Mouse (Mus musculus) limb, embryonic 11.5 days (tissue): ENCODE measurements at regions not wholly inside any gene's neighbourhood (a gene's known extent, or its start where the extent isn't known, plus 50 kb on each side); places are given as distances from the start of the nearest gene placed in this dataset.

Source experiments
- ATAC-seq: fragments of 200-750 bp; cut with Nextera tagmentation; 2 replicates; pipeline ENCODE4 v1.8.0; 2017; ENCODE audit warnings: low read depth; ENCODE audit not compliant: insufficient number of reproducible peaks, low FRiP score, low TSS enrichment
- DNase-seq: peaks from one replicate; pipeline ENCODE4 v3.0.0-alpha.2; 2015; ENCODE audit warnings: low spot score
- H3K27ac ChIP-seq: fragments of 300-500 bp; sonication (generic); replicated peaks from 2 replicates; pipeline ENCODE4 v1.5.1; 2014; ENCODE audit warnings: low read depth, mild to moderate bottlenecking, low read length
- H3K27me3 ChIP-seq: fragments of 300-500 bp; sonication (generic); 2 replicates; pipeline ENCODE4 v1.6.1; 2014; ENCODE audit warnings: mild to moderate bottlenecking, low read length, mixed read lengths; ENCODE audit not compliant: control insufficient read depth, insufficient read depth
- H3K36me3 ChIP-seq: fragments of 300-500 bp; sonication (generic); 2 replicates; pipeline ENCODE4 v1.6.1; 2014; ENCODE audit warnings: mild to moderate bottlenecking, low read length, moderate library complexity, mixed read lengths; ENCODE audit not compliant: control insufficient read depth, insufficient read depth
- H3K4me1 ChIP-seq: fragments of 300-500 bp; sonication (generic); 2 replicates; pipeline ENCODE4 v1.6.1; 2014; ENCODE audit warnings: low read length, mixed read lengths; ENCODE audit not compliant: control insufficient read depth, insufficient read depth
- H3K4me2 ChIP-seq: fragments of 300-500 bp; sonication (generic); 2 replicates; pipeline ENCODE4 v1.6.1; 2014; ENCODE audit warnings: low read depth, mild to moderate bottlenecking, moderate library complexity; ENCODE audit not compliant: severe bottlenecking
- H3K4me3 ChIP-seq: fragments of 300-500 bp; sonication (generic); 2 replicates; pipeline ENCODE4 v1.5.1; 2014; ENCODE audit warnings: low read depth, low read length
- H3K9ac ChIP-seq: fragments of 300-500 bp; sonication (generic); 2 replicates; pipeline ENCODE4 v1.6.1; 2014; ENCODE audit warnings: mild to moderate bottlenecking, low read length
- H3K9me3 ChIP-seq: fragments of 300-500 bp; sonication (generic); 2 replicates; pipeline ENCODE4 v1.6.1; 2016; ENCODE audit warnings: low read length; ENCODE audit not compliant: control insufficient read depth
- WGBS: fragments of 180-500 bp; shearing (Covaris S2); extraction: QIAGEN DNeasy Blood & Tissue Kit; methylation state at CpG from one replicate; pipeline ENCODE4 v1.1.7; 2014; 5-methylcytosine and 5-hydroxymethylcytosine counted together

- H3K4me1 ChIP-seq: peaks cover 3% of the 10 kb centered on the region; the same call in 1 of the 2 replicates
- no peak overlapping the region for H3K4me2 ChIP-seq
- no peaks in the 10 kb centered on the region for H3K9me3 ChIP-seq
- no peak overlapping the region for H3K9ac ChIP-seq
- H3K27me3 ChIP-seq: no peaks in the 10 kb centered on the region
- peak; percentile 85 for ATAC-seq
- H3K27ac ChIP-seq: no peak overlapping the region; the same call in 1 of the 2 replicates
- 26% methylated on average over 9 of the region's 9 CpGs for WGBS
- no peak overlapping the region for H3K4me3 ChIP-seq
- peak; percentile 62 for DNase-seq
- no peaks in the 10 kb centered on the region for H3K36me3 ChIP-seq
Observed at GRCm38 (mm10) chr15:31155141-31155540, 69.0 kb upstream of the Dap start.

DNA sequence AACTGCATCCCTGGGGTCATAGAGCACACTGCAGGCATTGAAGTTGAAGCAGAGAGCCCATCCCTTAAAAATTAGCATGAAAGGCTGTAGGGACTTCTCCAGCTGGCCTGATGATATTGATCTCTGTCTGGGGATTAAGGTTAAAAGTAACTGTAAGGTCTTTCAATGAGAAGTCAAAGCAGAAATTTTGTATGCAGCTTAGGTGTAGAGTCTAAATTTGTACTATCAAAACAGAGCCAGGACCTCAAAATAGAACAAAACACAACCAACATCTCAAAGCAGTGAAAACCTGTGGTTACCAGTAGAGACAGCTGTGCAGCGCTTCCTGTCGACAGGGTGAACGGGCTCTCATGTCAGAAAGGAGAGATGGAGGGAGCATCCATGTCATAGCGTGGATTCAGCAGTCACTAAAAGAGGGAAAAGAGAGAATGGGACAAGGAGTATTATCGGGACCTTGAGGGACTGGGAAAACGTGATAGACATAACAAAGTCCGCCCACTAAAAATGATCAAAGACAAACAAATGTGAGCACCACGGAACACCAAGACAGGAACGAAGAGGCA is 57.5 kb upstream of the Dap start:
- Histone ChIP-seq H3K4me3 (no peak overlapping the region), H3K4me1 (no peaks in the 10 kb centered on the region), H3K27me3 (no peaks in the 10 kb centered on the region), H3K36me3 (no peaks in the 10 kb centered on the region), H3K9me3 (no peaks in the 10 kb centered on the region), H3K9ac (no peak overlapping the region), H3K27ac (no peak overlapping the region), H3K4me2 (no peak overlapping the region)
- WGBS: 85% methylated on average over 9 of the region's 9 CpGs
- no peak for ATAC-seq
- DNase-seq: no peak

GRCm38 (mm10) chr15:31167506-31167905 is 56.6 kb upstream of the Dap start:
- no peak for ATAC-seq

GRCm38 (mm10) chr15:31168191-31168590 is 55.9 kb upstream of the Dap start:
- ATAC-seq: no peak
- no peak overlapping the region for H3K4me3 ChIP-seq
- H3K9me3 ChIP-seq: no peaks in the 10 kb centered on the region
- WGBS: 90% methylated on average over 9 of the region's 9 CpGs
- no peaks in the 10 kb centered on the region for H3K27me3 ChIP-seq
- H3K4me2 ChIP-seq: no peak overlapping the region
- no peak overlapping the region for H3K9ac ChIP-seq
- DNase-seq: no peak
- H3K4me1 ChIP-seq: no peaks in the 10 kb centered on the region
- no peaks in the 10 kb centered on the region for H3K36me3 ChIP-seq
- H3K27ac ChIP-seq: no peak overlapping the region

More at GRCm38 (mm10) chr15:31167506-31167905, 56.6 kb upstream of the Dap start:
- WGBS: 87% methylated on average over 5 of the region's 5 CpGs
- Histone ChIP-seq H3K9ac (no peak overlapping the region), H3K9me3 (no peaks in the 10 kb centered on the region), H3K4me1 (no peaks in the 10 kb centered on the region), H3K27me3 (no peaks in the 10 kb centered on the region), H3K4me3 (no peak overlapping the region), H3K27ac (no peak overlapping the region), H3K36me3 (no peaks in the 10 kb centered on the region), H3K4me2 (no peak overlapping the region)
- no peak for DNase-seq

DNA sequence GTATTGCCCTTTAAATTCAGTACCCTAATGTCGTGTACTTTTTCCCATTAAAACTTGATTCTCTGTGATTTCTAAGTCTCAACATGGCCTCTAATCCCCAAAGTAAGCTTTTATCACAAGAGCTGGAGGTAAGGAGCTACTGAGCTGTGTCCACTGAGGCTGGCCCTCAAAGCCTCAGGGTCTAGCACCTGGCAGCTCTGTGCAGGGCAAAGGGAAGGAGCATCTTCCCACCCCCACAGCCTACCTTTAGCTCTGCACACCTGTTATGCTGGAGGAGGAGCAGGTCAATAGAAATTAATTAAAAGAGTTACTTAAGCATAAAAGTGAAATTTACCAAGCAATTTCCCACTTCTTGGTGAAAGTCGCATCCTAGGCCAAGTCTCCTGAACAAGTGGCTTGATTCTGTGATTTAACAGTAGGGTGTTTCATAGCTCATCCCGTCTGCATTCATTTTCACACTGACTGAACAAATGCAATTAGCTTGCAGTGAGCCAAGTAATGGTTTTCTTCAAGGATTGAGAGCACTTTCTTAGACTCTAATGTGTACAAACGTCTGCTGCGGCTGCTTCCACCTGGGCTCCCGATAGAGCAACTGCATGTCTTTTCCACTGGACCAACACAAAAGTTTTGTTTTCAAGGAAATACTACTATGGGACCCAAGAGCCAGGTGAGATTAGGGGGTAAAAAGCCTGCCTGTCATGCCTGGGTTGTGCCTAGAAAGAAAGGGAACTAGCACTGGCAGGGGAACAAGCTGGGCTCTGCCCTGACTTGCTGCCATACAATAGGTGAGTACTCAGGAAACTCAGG is 50.6 kb upstream of the Dap start:
- Histone ChIP-seq H3K4me3 (no peak overlapping the region), H3K27me3 (no peaks in the 10 kb centered on the region), H3K9me3 (no peaks in the 10 kb centered on the region), H3K4me2 (no peak overlapping the region), H3K4me1 (no peaks in the 10 kb centered on the region), H3K36me3 (no peaks in the 10 kb centered on the region), H3K27ac (no peak overlapping the region), H3K9ac (no peak overlapping the region)
- DNase-seq (no peak), ATAC-seq (no peak)
- 82% methylated on average over 6 of the region's 6 CpGs for WGBS
